Mouse (Mus musculus): ENCODE measurements around the gene Hacd3.
"Not testable (repeated sequence)": the region's sequence is repeated elsewhere in the genome, so short reads cannot be mapped to it uniquely, and the experiment has no call there.

Gene Hacd3

DNA sequence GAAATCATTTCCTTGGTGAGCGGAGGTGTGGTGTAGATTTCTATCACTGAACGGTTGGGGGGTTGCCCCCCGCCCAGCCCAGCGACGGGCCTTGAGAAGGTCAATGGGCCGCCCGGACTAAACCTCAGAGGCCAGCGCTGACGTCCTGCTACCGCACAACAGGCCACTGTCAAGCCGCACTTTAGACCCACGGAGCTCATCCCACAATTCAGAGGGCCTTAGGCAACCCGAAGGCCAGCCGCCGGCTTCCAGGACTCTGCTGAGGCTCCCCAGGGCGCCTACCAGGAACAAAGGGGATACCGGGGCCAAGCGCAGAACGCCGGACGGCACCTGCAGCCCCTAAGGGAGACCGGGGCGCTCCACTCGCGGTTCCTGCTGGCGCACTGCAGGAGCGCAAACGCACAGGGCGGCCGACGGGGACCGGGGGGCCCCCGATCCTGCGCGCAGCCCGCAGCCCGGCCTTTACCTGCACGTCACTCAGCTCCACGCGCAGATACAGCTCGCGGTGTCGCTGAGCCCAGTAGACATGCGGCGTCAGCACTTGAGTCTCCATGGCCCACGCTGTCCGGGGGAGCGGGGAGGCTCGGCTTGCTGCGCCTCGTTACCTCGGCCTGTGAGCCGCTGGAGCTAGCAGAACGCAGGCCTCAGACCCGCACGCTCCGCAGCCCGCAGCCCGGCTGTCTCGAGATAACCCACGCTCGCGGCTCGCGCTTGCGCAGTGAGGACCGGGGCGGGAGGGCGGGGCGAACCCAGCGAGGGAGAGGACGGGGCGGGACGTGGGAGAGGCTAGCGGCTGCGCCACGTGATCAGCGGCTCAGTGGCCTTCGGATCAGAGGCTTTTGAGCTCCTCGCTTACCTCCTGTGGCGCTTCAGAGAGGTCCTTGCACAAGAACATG is at the start of gene Hacd3:
Gene Hacd3, minus strand, starts transcription at position 703 of the 896 bp plus-strand sequence.
- DNase-seq = peak; percentile 94

DNA sequence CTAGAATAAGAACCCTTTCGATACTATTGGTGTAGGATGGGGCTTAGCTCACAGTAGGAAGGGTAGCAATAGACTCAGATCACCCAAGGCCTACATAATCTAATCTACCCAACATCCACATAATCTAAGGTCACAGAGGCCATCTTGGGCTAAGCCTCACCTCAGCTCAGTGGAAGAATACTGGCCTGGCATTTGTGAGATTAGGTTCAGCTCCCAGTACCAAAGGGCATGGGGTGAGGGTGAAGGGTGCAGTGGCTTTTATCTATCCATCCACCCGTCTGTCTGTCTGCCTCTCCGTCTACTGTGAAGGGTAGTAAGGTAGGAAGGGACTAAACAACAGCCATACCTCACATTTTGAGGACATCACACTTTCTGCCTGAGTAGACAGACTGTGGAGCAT is 49.1 kb upstream of the Hacd3 start:
- no peak for DNase-seq

DNA sequence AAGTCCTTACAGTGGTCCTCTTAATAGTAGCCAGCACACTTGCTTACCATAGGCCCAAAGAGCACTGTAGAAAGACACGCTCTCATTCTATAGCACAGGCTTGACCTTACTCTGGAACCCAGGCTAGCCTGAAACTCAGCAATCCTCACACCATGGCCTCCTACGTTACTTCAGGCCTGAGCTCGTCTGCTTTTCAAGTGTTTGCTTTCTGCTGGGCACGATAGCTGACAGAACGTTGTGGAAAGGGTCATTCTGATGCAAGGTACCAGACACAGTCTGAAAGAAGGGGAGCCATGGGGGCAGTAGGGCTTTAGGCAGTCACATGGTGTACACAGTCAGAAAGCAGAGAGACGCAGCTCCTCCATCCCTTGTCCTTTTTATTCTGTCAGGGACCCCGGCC is 42.8 kb upstream of the Hacd3 start:
- no peak for DNase-seq

DNA sequence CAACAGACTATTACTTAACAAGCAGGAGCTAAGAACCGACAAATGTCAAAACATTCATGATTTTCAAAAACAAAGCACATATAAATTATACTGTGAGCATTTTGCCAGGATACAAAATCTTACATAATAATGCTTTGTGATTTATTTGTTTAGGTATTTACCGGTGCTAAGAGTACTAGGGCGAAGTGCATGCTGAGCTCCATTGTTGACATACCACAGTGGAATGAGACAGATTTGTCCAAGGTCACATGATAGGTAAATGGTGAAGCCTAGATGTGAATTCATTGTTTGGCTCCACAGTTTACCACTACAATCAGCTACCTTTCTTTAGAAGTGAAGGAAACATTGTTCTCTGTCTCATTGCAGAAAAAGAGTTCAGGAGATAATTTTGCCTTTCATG is 29.5 kb upstream of the Hacd3 start:
- DNase-seq = no peak

DNA sequence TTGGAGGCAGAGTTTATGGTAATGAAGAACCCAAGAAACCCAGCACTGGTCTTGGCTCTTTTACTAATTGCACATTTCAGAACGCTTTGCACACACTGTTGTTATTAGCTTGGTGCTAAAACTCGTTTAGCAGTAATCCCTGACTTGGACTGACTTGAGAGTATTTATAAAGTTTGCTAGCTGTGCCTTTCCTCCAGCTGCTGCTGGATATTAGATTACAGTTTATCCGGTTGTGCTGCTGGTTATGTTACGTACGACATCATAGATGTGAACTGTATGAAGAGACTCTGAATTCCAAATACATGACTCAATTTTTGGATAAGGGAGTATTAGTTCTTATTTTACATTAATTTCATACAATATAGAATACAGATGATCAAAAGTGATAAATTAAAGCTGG is 27.9 kb upstream of the Hacd3 start:
- no peak for DNase-seq

DNA sequence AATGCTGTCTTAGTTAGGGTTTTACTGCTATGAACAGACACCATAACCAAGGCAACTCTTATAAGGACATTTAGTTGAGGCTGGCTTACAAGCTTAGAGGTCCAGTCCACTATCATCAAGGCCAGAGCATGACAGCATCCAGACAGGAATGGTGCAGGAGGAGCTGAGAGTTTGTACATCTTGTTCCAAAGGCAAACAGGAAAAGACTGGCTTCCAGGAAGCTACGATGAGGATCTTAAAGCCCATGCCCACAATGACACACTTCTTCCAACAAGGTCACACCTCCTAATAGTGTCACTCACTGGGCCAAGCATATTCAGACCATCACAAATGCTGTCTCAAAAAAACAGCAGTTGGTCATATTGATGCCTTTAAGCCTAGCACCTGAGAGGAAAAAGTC is 25.5 kb upstream of the Hacd3 start:
- DNase-seq = no peak

DNA sequence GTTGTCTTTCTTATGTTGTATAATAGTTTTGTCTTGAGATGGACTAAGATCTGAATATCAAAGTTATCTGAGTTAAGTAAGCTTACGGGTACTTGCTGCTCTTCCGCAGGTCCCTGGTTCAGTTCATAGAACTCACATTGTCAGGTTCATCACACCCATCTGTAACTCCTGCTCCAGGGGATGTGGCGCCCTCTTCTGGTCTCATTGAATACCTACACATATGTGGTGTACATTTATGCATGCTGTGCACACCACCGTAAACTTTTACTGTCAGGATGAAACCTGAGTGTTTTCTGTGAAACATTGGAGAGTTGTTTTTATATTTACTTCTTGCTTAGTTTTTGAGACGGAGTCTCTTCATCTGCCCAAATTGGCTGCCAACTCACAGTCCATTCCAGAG is 19.9 kb upstream of the Hacd3 start:
- DNase-seq = no peak

DNA sequence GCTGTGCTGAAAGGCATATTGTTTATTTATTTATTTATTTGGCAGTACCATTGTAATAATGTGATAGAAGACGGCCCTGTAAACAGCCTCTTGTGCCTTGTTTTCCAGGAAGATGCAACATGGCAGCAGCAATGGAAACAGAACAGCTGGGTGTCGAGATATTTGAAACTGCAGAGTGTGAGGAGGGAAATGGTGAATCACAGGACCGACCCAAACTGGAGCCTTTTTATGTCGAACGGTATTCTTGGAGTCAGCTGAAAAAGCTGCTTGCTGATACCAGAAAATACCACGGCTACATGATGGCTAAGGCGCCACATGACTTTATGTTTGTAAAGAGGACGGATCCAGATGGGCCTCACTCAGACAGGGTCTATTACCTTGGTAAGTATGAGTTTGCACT is 15.4 kb upstream of the Hacd3 start:
- DNase-seq = no peak

DNA sequence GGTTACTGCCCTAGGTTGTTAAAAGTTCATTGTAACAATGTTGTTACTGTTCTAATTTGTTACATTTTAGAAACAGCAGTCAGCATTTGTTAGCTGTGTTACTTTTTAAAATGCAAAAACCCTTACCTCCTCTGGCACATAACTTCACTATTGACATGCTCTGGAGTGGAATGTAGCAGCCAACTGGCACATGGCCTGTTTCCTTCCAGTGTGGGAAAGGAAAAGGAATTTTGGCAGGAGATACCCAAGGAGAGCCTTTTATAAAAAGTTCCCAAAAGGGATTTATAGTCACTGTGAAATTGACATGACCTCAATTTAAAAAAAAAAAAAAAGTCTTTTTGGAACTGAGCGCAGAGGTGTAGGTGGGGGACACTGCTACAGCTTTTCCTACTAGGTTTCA is 15.0 kb upstream of the Hacd3 start:
- DNase-seq = peak; percentile 59

DNA sequence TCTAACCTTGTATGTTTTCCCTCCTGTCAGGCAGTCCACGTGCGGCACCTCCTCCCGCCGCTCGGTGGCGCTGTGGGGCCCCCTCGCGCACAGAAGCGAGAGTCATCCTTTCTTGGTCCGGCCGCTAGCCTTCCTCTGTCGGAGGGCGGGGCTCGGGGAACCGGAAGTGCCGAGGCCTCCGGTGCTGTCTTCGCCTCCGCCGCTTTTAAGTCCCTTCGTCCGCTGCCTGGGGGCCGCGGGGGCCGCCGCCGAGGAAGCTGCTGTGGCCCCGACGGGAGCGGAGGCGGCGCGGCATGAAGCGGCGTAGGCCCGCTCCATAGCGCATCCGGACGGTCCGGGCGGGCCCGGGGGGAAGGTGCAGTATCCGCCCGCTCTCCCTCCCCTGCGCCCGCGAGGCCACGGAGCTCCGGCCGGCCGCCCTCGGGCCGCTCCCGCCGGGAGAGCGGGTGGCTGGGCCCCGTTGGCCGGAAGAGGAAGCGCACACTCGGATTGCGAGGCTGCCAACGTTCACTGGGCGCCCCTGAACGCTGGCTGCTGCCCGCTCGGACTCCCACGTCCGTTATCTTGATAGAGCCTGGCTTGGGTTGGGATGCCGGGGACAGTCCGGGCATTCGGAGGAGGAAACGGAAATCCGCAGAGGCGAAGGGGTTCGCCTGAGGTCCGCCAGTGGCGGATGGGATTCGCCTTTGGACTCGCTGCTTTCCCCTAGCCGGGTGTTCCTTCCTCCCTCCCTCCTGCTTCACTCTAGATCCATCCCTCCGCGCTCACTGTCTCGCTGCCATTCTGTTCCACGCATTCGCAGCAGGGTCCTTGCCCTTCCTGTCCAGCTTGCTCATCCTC is 11.0 kb upstream of the Hacd3 start, which contains the start of gene Dpp8:
Gene Dpp8, plus strand, starts transcription at position 146 of the 840 bp plus-strand sequence.
- DNase-seq = peak; percentile 96

DNA sequence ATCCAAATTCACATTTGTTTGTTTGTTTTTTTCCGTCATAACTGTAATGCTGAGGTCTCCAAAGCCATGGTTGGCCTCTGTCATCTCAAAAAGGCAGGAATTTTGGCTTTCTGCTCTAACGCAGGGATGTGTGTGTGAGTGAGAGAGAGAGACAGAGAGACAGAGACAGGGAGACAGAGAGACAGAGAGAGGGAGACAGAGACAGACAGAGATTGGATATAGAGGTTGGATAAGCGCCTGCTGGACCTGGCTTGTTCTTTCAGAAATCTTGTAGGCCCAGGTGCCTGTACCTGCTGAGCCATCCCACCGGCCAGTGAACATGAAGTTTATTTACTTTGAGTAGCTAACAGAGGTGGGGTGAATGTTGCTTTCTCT is 10.4 kb upstream of the Hacd3 start:
- no peak for DNase-seq

DNA sequence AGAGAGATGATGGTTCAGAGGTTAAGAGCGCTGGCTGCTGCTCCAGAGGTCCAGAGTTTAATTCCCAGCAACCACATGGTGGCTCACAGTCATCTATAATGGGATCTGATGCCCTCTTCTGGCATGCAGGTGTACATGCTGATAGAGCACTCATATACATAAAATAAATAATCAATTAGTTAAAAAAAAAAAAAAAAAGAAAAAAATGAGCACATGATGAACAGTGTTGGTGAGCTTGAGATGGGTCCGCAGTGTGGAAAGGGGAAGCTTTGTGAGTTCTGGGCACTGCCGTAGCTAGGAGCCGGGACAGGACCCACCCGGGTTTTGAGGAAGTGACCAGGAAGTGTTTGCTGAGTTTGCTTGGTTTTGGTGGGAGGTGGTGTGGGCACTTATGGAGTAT is 9.9 kb upstream of the Hacd3 start:
- not testable (repeated sequence) for DNase-seq

DNA sequence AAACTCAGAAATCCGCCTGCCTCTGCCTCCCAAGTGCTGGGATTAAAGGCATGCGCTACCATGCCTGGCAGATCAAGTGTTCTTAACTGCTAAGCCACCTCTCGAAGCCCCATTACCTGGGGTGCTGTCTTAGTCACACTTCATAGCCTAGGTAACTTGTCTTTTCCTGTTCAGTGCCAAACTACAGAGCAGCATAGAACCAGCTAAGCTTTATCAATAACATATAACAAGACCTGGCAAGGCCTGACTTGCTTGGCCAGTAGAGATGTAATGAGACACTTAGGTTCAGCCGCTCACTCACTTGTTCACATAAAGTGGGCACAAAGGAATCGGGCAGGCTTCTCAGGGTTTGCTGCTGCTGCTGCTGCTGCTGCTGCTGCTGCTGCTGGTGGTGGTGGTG is 6.8 kb upstream of the Hacd3 start:
- DNase-seq = no peak

DNA sequence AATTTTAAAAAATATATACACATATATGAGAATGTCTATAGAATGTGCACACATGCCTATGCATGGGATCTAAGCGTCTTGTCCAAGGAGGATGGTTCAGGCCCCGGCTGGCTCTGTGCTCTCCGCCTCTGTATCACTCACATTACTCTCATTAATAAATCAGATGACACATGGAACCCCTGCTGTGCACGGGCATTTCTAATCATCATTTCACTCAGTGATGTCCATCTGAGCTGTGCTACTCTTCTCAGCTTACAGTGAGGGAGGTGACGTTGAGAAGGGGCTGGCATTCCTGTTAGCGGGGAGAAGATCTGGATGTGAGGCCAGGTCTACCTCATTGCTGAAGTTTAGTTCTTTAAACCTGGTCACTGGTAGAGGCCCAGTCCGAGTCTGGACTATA is 5.7 kb upstream of the Hacd3 start:
- no peak for DNase-seq

DNA sequence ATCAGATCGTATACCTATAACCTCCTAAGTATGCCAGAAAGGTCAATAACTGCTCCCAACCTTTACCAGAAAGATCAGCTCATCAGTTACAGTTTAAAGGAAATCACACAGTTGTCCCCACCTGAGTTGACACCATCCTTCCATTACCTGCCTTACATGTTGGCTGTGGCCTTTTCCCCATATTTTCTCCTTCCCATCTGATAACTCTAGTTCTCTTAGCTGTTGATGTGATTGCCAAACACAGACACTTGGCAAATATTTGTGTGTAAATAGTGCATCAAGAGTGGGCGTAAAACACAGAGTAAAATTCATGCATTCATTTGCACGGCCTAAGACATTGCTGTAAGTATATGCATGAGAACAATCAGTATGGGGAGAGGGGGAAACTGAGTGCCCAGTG is 2.0 kb upstream of the Hacd3 start:
- no peak for DNase-seq

DNA sequence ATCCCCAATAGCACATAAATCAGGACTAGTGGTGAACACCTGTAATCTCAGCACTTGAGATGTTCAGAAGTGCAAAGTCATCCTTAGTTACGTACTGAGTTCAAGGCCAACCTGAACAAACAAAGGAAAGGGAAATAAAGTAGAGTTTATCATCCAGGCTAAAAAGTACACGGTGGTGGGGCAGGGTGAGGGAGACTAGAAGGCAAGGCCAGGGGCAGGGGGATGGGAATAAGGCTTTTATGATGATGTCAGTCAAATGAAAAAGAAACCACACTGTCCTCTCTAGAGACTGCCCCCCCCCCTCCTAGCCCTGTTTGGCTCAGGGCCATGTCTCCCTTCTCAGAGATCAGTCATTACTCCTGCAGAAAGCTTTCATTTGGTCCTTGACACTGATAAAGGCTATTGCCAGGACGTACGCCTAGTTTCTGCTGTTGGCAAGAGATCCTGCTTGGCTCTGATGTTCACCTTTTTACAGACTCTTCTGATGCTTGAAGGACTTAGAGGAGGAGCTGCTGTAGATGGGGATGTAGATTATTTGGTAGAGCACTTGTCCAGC is 1.2 kb upstream of the Hacd3 start:
- no peak for DNase-seq

DNA sequence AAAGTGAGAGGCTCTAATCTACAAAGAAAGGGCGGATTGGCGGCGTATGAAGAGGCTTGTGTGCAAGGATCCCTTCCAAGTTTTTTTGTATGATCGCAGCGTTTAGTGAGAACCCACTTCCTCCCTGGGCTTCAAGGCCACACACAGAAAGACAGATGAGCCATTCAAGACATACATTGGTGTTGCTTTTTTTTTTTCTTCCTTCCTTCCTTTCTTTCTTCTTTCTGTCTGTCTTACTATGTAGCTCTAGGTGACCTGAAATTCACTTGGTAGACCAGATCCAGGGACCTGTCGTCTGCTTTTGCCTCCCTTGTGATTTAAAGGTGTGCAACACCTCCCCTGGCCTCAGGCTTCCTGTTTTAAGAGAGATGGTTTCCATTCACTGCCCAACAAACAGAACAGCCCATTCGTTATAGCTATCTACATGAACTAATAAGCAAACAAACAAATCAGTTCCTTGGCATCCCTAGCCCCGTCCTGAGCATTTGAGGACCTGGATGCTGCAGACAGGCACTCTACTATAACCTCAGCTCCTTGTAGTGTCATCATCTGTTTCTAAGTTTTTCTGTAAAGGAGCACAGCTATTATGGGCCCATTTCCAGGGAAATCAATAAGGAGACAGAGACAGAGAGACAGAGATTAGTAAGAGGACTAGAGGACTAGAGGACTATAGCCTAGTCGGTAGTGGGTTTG is 540 bp upstream of the Hacd3 start:
- DNase-seq = peak; percentile 8

DNA sequence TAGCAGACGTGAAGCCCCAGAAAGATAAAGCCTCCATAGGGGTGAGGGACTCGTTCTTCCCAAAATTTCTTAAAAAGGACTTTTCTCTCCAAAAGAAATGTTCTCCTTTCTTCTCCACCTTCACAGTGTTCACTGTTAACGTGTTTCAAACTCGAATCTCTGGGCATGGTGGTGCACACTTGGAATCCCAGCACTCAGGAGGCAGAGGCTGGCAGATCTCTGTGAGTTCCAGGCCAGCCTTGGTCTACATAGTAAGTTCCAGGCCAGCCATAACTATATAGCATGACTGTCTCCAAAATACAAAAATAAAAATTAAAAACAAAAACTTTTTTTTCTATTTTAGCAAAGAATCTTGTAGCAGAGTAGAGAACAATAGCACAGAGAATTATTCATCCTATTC is 1.4 kb downstream of the Hacd3 start:
- no peak for DNase-seq

DNA sequence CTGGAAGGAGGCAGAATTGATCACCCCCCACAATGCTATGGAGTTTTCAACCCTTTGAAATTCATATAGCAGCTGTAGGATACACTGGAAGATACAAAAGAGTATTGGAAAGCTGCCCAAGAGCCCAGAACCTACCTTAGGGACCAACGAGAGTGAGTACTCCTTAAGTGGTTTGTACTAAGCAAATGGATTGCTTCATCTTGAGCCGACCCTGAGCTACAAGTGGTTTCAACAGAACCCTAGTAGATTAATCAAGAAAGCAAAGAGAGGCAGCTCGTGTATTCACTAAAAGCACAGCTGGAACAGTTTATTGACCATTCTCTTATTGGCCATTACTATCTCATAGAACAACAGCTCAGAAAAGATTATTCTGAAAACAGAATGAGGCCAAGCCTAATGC is 2.3 kb downstream of the Hacd3 start:
- no peak for DNase-seq

DNA sequence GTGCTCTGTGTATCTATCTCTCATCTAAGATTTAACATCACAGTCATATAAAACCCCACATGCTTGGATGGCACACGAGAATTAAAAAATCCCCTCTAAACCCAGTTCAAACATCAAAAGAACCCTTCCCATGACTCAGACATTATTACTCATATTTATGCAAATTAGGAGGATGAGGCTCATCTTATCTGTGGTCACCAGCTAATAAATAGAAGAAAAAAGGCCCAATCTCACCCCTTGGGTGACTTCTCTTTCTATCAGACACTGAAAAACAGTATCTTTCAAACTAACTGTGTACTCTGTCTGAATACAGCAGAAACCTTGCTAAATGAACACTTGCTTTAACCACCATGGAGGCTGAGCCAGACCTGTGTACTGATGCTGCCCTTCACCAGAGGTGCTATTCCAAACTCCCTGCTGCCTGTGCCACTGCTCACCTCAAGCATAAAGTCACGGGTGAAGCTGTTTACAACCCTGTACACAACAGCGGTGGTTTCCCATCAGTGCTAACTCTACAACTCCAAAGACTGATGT is 2.8 kb downstream of the Hacd3 start:
- no peak for DNase-seq

DNA sequence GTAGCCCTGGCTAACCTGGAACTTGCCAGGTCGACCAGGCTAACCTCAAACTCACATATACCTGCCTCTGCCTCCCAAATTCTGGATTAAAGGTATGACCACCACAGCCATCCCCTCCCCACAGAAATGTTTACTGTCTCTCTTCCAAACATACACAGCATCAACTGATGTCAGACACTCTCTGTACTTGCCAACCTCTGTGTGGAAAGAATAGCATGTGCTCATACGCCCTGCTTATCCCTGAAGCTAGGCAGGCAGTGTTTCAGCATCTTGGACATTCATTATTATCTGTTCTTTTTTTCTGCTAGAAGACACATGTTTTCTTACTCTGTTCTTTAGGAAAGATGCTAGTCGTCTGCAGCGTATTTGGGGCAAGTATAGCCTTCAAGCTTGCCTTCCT is 3.6 kb downstream of the Hacd3 start:
- no peak for DNase-seq

DNA sequence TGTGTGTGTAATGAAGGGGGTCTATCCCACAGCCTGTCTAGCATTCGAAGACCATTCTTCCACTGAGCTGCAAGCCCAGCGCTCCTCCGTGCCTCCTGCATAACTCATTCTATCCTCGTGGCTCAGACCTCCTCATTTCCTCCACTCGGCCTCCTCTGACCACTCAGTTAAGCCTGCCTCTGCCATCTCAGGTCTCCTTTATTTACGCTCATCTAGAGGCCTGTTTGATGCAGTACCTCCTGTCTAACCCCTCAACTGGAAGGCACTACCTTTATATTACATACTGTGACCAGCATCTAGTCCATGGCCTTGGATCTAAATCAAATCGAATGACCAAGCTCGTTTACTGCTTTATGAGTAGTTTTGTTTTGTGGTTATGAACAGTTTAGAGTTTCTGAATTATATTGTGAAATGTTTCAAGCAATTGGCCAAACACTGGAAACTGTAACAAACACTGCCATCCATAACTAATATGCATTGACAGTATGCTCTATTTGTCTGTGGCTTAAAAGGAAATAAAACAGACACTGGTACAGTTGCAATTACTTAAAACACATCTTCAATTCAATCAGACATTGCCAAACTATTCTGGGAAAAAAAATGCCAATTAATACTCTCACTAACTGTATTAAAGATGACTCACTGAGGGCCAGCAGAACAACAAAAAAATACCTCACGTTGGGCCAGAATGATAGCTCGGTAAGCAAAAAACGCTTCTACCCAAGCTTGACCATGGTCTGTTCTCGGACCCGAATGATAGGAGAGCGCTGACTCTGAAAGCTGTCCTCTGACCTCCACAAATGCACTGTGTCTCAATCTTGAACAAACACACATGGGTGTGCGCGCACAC is 4.3 kb downstream of the Hacd3 start:
- no peak for DNase-seq

All from kidney, postnatal 14 days (tissue).